Mouse (Mus musculus): Measurements from ENCODE around the gene Magea2.
"Not testable (repeated sequence)": the region's sequence is repeated elsewhere in the genome, so short reads cannot be mapped to it uniquely, and the experiment has no call there.

Gene Magea2

GRCm38 (mm10) chrX:155093566-155093965 is at the start of gene Magea2:
Gene Magea2 (minus strand): TSS chrX:155093666.
- DNase-seq, result not testable (repeated sequence)

GRCm38 (mm10) chrX:155128312-155128711 is 34.8 kb upstream of the Magea2 start, which contains the start of gene Cldn34b2:
Gene Cldn34b2 (minus strand): TSS chrX:155128412.
- not testable (repeated sequence) for DNase-seq

- DNase-seq, result peak; percentile 1 to 10
These were observed 4.6 kb upstream of the Magea2 start for GRCm38 (mm10) chrX:155098024-155098423.

- not testable (repeated sequence) for DNase-seq
These were observed 3.8 kb downstream of the Magea2 start, which contains the start of gene Magea1 for GRCm38 (mm10) chrX:155089693-155090092. Gene Magea1 (minus strand): TSS chrX:155089793.

GRCm38 (mm10) chrX:155063045-155063444 is 30.4 kb downstream of the Magea2 start, which contains the start of gene Magea5:
Gene Magea5 (minus strand): TSS chrX:155063145.
- DNase-seq, result not testable (repeated sequence)

- not testable (repeated sequence) for DNase-seq
These were observed 97.7 kb downstream of the Magea2 start, which contains the start of gene Magea8 for GRCm38 (mm10) chrX:154995750-154996149. Gene Magea8 (minus strand): TSS chrX:154995850.
